Mouse (Mus musculus) bone marrow, adult 2 months (tissue): ENCODE results near the gene Zfp143. TPM values are rescaled to one million over a fixed set of nuclear protein-coding genes. Genes with fewer than 3 reads are reported as not detected.

ENCODE experiments used
- H3K27ac ChIP-seq: fragments of 200-500 bp; 2 replicates; pipeline ENCODE4 v1.5.1; 2012; ENCODE audit warnings: low read depth, mild to moderate bottlenecking, control low read depth, inconsistent platforms, low read length; ENCODE audit not compliant: control insufficient read depth, poor library complexity, insufficient read depth
- H3K4me1 ChIP-seq: fragments of 200-500 bp; 2 replicates; pipeline ENCODE4 v1.6.1; 2011; ENCODE audit warnings: low read length; ENCODE audit not compliant: control insufficient read depth, insufficient read depth
- H3K4me3 ChIP-seq: fragments of 200-500 bp; replicated peaks from 2 replicates; pipeline ENCODE3; 2011; ENCODE audit warnings: mild to moderate bottlenecking, low read depth, low read length, control low read depth; ENCODE audit not compliant: control insufficient read depth
- CTCF ChIP-seq: fragments of 200-500 bp; IDR thresholded peaks from 2 replicates; pipeline ENCODE4 v1.5.1; 2011; ENCODE audit warnings: low read length, control low read depth; ENCODE audit not compliant: control insufficient read depth, insufficient read depth
- POLR2A ChIP-seq: fragments of 200-500 bp; IDR thresholded peaks from 2 replicates; pipeline ENCODE4 v1.6.1; 2011; ENCODE audit warnings: low read depth, mild to moderate bottlenecking, control low read depth, low read length, borderline replicate concordance; ENCODE audit not compliant: control insufficient read depth
- WGBS: fragments of 180-500 bp; shearing (Covaris S2); methylation state at CpG from one replicate; pipeline ENCODE4 v1.1.7; 2018; 5-methylcytosine and 5-hydroxymethylcytosine counted together
- polyA plus RNA-seq: library from polyadenylated mRNA; stranded (reverse); fragments of >200 nt; gene quantifications from 2 replicates; pipeline ENCODE4 v1.2.4, GENCODE M21; 2011; ENCODE audit warnings: low replicate concordance; ENCODE audit not compliant: missing spikeins, insufficient read depth, insufficient read length

Gene Zfp143
- polyA plus RNA-seq = 9.2 and 11.1 TPM in 2 replicates

DNA sequence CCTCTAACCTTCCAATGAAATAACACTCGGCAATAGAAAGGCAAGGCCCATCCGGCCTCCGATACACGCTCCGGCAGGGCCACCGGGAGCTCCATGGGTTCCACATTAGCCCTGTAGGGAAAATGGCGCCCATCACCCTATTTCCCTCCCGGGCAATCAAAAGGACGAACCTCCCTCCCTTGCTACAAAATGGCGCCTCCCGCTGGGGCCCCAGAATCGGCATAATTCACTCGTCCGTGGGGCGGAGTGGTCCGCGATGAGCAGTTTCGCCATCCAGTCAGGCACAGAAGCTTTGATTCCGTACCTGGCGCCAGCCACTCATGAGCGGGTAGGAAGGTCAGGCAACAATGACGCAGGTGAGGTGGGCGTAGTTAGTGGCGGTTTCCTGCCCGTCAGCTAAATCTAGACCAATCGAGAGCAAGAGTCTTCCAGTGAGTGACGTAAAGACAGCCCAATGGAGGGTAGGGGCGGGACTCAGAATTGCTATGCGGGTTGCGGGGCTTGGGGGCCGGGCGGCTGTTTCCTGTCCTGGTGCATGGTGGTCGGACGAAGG is at the start of gene Zfp143:
TSS of gene Zfp143 (plus strand) at position 19 of the 553 bp plus-strand sequence.
- peak; percentile 61; the same call in 1 of the 2 replicates for TF ChIP-seq POLR2A
- TF ChIP-seq CTCF = no peak
- peak within 1 kb of the TSS; percentile 77 for H3K4me3 ChIP-seq
- H3K4me1 ChIP-seq = no peaks in the 10 kb centered on the region
- H3K27ac ChIP-seq = peak within 1 kb of the TSS; percentile 97
- under 1% methylated on average over 34 of the region's 34 CpGs for WGBS

DNA sequence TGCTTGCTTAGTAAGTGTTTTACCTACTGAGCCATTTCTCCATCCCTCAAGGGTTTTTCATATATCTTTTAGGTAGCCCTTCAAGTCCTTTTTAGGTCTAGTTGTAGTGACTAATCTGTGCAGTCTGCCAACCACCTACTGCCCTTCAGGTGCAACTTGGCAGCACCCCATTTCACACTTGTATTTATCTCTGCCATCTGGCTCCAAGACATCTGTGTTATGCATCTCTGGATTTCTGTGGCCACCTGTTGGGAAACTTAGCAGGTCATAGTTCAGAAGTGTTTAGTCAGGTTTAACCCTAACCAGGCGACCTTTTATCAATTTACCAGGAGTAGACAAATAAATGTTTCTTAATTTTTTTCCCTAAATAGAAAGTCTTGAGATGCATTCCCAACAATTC is 49.6 kb upstream of the Zfp143 start:
- TF ChIP-seq POLR2A = no peak
- TF ChIP-seq CTCF = no peak
- Histone ChIP-seq H3K27ac (no peak overlapping the region), H3K4me3 (no peak overlapping the region), H3K4me1 (no peaks in the 10 kb centered on the region; the same call in 1 of the 2 replicates)
- 57% methylated on average over 1 of the region's 1 CpGs for WGBS

DNA sequence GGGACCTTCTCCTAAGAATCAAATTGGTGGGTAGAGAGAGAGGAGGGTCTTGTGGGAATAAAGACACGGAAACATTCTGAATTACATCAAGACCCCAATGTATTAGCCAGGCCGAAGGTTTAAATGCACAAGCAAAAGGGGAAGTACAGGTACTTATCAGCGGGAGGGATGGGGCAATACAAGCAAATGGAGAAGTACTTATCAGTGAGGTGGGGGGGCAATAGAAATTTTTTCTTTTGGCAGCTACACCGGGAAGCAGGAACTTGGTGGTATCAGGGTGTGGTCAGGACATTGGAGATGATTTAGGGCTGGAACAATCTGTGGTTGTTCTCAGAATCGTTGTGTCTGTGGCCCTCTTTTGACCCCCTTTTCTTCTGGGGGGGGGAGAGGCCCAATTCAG is 46.7 kb upstream of the Zfp143 start:
- WGBS = 54% methylated on average over 5 of the region's 5 CpGs
- Histone ChIP-seq H3K27ac (no peak overlapping the region), H3K4me3 (no peak overlapping the region), H3K4me1 (no peaks in the 10 kb centered on the region; the same call in 1 of the 2 replicates)
- TF ChIP-seq CTCF (no peak), POLR2A (no peak)

DNA sequence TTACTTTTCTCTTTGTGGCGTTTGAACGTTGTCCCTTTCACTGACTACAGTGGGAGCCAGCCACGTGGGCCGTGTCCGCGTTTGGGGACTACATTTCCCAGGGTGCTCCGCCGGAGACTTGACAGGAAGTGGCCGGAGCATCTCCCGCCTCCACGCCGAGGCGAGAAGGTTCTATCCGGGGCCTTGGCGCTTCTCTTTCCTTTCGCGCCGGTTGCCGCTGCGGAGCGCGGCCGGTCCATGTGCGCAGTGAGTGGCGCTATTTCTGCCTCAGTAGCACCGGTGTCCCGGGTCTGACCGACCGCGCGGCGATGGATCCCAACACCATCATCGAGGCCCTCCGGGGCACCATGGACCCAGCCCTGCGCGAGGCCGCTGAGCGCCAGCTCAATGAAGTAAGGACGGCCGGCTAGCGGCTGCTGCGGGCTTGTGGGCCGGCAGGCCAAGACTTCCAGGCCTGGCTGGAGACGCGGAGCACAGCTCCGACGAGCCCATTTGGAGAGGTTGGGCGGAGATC is 42.8 kb upstream of the Zfp143 start, which contains the start of gene Ipo7:
TSS of gene Ipo7 (plus strand) at position 158 of the 514 bp plus-strand sequence.
- no peaks in the 10 kb centered on the region; the same call in 1 of the 2 replicates for H3K4me1 ChIP-seq
- under 1% methylated on average over 48 of the region's 48 CpGs for WGBS
- H3K27ac ChIP-seq = peak within 1 kb of the TSS; percentile 85
- TF ChIP-seq CTCF (no peak; the same call in 1 of the 2 replicates), POLR2A (peak; percentile 91)
- H3K4me3 ChIP-seq = peak within 1 kb of the TSS; percentile 94

DNA sequence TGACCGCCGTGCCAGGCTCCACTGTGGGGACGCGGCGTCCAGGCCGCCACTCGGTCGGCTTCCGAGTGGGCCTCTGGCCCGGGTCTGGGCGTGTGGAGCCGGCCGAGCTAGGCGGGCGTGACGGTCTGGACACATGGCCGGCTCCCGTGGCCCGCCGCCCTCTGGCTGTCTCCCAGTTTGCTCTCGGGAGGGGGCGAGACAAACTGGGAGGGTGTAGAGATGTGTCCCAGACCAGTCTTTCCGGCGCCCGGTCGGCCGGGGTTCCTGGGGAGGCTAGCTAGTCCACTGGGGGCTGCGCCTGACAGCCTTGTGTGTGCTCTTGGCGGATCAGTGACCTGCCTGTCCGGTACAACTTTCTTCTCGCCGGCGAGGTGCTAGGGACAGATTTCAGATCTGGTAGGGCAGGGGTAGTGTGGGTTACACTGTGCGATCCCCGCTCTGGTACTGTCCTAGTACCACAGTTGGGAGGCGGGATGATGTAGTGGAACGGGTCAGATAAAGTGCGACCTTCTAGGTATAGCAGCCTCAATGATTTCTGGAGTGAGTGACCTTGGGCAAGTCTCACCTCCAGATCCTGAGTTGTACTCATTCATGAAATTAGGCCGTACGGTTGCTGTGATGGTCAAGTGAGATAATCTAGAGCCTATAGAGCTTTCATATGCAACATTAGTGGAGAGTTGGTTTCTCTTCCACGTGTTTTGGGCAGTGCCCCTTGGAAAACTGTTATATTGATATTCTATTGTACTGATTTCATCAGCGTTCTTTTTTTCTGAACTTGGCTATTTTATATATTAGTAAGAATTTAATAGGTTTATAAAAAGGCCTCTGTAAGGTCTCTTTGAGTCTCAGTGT is 42.2 kb upstream of the Zfp143 start:
- WGBS = under 1% methylated on average over 42 of the region's 42 CpGs
- peak overlapping the region; percentile 85 for H3K27ac ChIP-seq

DNA sequence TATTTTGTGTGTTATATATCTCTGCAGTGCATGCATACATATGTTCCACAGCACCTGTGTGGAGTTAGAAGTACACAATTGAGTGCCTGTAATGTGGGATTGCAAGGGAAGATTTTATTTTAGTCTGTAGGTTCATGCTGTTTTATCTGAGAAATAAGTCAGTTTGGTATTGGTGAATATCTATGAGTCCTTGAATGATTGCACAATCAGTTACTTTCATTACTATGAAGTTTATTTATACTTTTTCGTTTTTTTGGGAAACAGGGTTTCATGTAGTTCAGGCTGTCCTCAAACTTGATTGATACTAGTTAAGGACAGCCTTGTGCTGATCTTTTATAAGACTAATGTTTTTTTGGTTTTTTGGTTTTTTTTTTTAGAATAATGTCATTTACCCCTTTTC is 37.5 kb upstream of the Zfp143 start:
- Histone ChIP-seq H3K4me3 (no peak overlapping the region), H3K4me1 (no peaks in the 10 kb centered on the region), H3K27ac (no peak overlapping the region)
- WGBS = 74% methylated on average over 1 of the region's 1 CpGs
- no peak for TF ChIP-seq CTCF
- TF ChIP-seq POLR2A = no peak

More for the DNA sequence above, 42.2 kb upstream of the Zfp143 start:
- H3K4me3 ChIP-seq = peak overlapping the region; percentile 94
- H3K4me1 ChIP-seq = no peaks in the 10 kb centered on the region
- TF ChIP-seq POLR2A (no peak), CTCF (no peak)

DNA sequence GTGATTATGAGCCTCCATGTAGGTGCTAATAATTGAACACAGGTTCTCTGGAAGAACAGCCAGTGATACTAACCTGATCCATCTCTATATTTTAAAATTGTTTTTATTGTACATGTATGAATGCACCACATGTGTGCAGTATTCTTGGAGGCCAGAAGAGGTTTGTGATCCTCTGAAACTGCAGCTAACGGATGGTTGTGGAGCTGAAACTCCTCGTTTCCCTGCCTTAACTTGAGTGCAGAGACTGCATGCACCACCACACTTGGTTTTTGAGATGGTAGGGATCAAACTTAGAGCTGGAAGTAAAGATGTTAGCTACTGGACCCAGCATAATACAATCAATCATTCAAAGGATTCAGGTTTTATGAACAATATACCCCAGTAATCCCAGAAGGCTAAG is 34.4 kb upstream of the Zfp143 start:
- Histone ChIP-seq H3K4me3 (no peak overlapping the region), H3K4me1 (no peaks in the 10 kb centered on the region), H3K27ac (no peak overlapping the region)
- 73% methylated on average over 2 of the region's 2 CpGs for WGBS
- TF ChIP-seq CTCF (no peak), POLR2A (no peak)

DNA sequence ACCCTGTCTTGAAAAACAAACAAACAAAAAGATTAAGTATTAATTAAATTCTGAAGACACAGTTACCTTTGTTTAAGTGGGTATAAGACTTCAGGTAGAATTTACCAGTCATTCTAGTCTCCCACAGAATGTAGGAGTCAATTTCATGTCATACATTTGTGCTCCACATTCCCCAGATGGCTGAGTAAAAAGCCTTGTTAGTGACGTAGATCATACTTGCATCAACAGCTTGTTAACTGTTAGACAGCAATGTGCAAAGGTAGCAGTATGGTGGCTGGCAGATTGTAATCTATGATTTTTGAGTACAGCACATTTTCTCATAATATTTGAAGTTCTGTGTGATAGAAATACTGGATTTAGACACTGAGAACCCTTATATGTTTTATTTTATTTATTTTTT is 32.2 kb upstream of the Zfp143 start:
- Histone ChIP-seq H3K27ac (no peak overlapping the region), H3K4me1 (no peaks in the 10 kb centered on the region), H3K4me3 (no peak overlapping the region)
- 68% methylated on average over 1 of the region's 1 CpGs for WGBS
- TF ChIP-seq CTCF = no peak
- TF ChIP-seq POLR2A = no peak
